In genomic region chr1:170462140-170462539, GRCm38 (mm10) we compare ENCODE assay signal across 23 mouse cellular contexts.
"Had no signal": no experiment of that assay in that cellular context is flagged by ENCODE, and none has a peak within 500 bp of the region (broad histone marks: within the 10 kb centered on the region; RNA-seq: fewer than 3 reads in every experiment).

No protein-coding gene starts in this region.

- H3K27me3 ChIP-seq: heart, embryonic 13.5 days; heart, embryonic 15.5 days; intestine, embryonic 15.5 days; limb, embryonic 12.5 days; liver, embryonic 13.5 days; liver, embryonic 15.5 days had no signal

- H3K9ac ChIP-seq: heart, embryonic 13.5 days; heart, embryonic 15.5 days; hindbrain, embryonic 14.5 days; intestine, embryonic 15.5 days; limb, embryonic 12.5 days; liver, embryonic 13.5 days; liver, embryonic 15.5 days had no signal

- DNase-seq: gastrocnemius, postnatal 14 days; gastrocnemius, postnatal 36 days; heart, adult 11 months; heart, adult 2 months; heart, postnatal 14 days; heart, postnatal 36 days; kidney, adult 18-20 months; kidney, adult 8-10 months; kidney, postnatal 10 days; kidney, postnatal 25 days; kidney, postnatal 4 days; liver; liver, embryonic 13.5 days had no signal

- H3K9me3 ChIP-seq: heart, embryonic 15.5 days; intestine, embryonic 15.5 days; limb, embryonic 10.5 days; liver, embryonic 13.5 days; liver, embryonic 15.5 days had no signal

- H3K4me1 ChIP-seq: limb, embryonic 10.5 days; limb, embryonic 12.5 days; liver, embryonic 13.5 days had no signal

- H3K4me3 ChIP-seq: heart, adult 2 months; heart, embryonic 13.5 days; heart, embryonic 15.5 days; intestine, embryonic 15.5 days; layer of hippocampus, adult 2 months; limb, embryonic 10.5 days; limb, embryonic 12.5 days; liver, embryonic 13.5 days; liver, embryonic 15.5 days had no signal

- H3K36me3 ChIP-seq: heart, embryonic 13.5 days; heart, embryonic 15.5 days; intestine, embryonic 15.5 days; limb, embryonic 10.5 days; limb, embryonic 12.5 days; liver, embryonic 13.5 days; liver, embryonic 15.5 days had no signal

- H3K4me2 ChIP-seq: heart, embryonic 11.5 days; heart, embryonic 13.5 days; heart, embryonic 15.5 days; hindbrain, embryonic 14.5 days; intestine, embryonic 15.5 days; limb, embryonic 12.5 days; liver, embryonic 11.5 days; liver, embryonic 13.5 days; liver, embryonic 15.5 days had no signal

- H3K27ac ChIP-seq: heart, adult 2 months; heart, embryonic 13.5 days; heart, embryonic 15.5 days; hindbrain, embryonic 14.5 days; intestine, embryonic 15.5 days; limb, embryonic 10.5 days; limb, embryonic 12.5 days; liver, embryonic 13.5 days; liver, embryonic 15.5 days had no signal
